ENCODE assay signal across 12 mouse cellular contexts in genomic region chr10:87126186-87126824, GRCm38 (mm10).
A peak's percentile ranks its signal among the peaks of the same experiment; 100 is the strongest.
DNase-seq lines count a peak whose midpoint lies in the region; ATAC-seq and TF ChIP-seq lines count a peak whose summit lies in the region.
"Had no signal": no experiment of that assay in that cellular context is flagged by ENCODE, and none has a peak within 500 bp of the region (broad histone marks: within the 10 kb centered on the region; RNA-seq: fewer than 3 reads in every experiment).

No protein-coding gene starts in this region.

- H3K9ac ChIP-seq in hindbrain, postnatal 0 days (replicated peaks; ENCODE audit: low read length): no peak overlapping the region
- no peak overlapping the region for H3K9ac ChIP-seq in hindbrain, embryonic 12.5 days
- H3K9ac ChIP-seq in midbrain, postnatal 0 days (replicated peaks; ENCODE audit: low read length, poor library complexity, severe bottlenecking): no peak overlapping the region
- H3K9ac ChIP-seq: embryonic facial prominence, embryonic 12.5 days; heart, embryonic 13.5 days had no signal

- 83% methylated on average over 12 of the region's 12 CpGs for WGBS in hindbrain, postnatal 0 days
- 87% methylated on average over 12 of the region's 12 CpGs for WGBS in hindbrain, embryonic 12.5 days
- WGBS in midbrain, postnatal 0 days: 87% methylated on average over 12 of the region's 12 CpGs
- 81% methylated on average over 12 of the region's 12 CpGs for WGBS in midbrain, embryonic 10.5 days

- H3K27ac ChIP-seq in hindbrain, postnatal 0 days: no peak overlapping the region
- H3K27ac ChIP-seq in hindbrain, embryonic 12.5 days: no peak overlapping the region
- no peak overlapping the region for H3K27ac ChIP-seq in midbrain, postnatal 0 days (ENCODE audit: low read depth, low read length)
- no peak overlapping the region for H3K27ac ChIP-seq in midbrain, embryonic 10.5 days (replicated peaks)
- H3K27ac ChIP-seq: embryonic facial prominence, embryonic 12.5 days; heart, embryonic 13.5 days had no signal

- H3K4me3 ChIP-seq in hindbrain, postnatal 0 days (ENCODE audit: low read length): no peak overlapping the region
- no peak overlapping the region for H3K4me3 ChIP-seq in hindbrain, embryonic 12.5 days
- no peak overlapping the region for H3K4me3 ChIP-seq in midbrain, postnatal 0 days (ENCODE audit: low read depth, low read length)
- H3K4me3 ChIP-seq in midbrain, embryonic 10.5 days: no peak overlapping the region
- H3K4me3 ChIP-seq: embryonic facial prominence, embryonic 12.5 days; heart, embryonic 13.5 days; myocyte had no signal

- H3K27me3 ChIP-seq in hindbrain, postnatal 0 days (ENCODE audit: insufficient read depth, low read length): no peaks in the 10 kb centered on the region
- H3K27me3 ChIP-seq in hindbrain, embryonic 12.5 days: no peaks in the 10 kb centered on the region
- H3K27me3 ChIP-seq in midbrain, postnatal 0 days (ENCODE audit: insufficient read depth, low read length): no peaks in the 10 kb centered on the region
- peaks cover 8% of the 10 kb centered on the region; the same call in 1 of the 2 replicates for H3K27me3 ChIP-seq in midbrain, embryonic 10.5 days (ENCODE audit: low read depth, poor library complexity, severe bottlenecking)
- H3K27me3 ChIP-seq: embryonic facial prominence, embryonic 12.5 days; heart, embryonic 13.5 days had no signal

- peak; percentile 56 for TF ChIP-seq CTCF in hindbrain, postnatal 0 days (IDR thresholded peaks at IDR 0.05; ENCODE audit: low read depth)
- TF ChIP-seq CTCF in midbrain, postnatal 0 days (IDR thresholded peaks at IDR 0.05): peak; percentile 61

- no peaks in the 10 kb centered on the region for H3K36me3 ChIP-seq in hindbrain, postnatal 0 days (ENCODE audit: insufficient read depth, low read length)
- no peaks in the 10 kb centered on the region for H3K36me3 ChIP-seq in hindbrain, embryonic 12.5 days
- no peaks in the 10 kb centered on the region for H3K36me3 ChIP-seq in midbrain, postnatal 0 days (ENCODE audit: insufficient read depth, low read length)
- H3K36me3 ChIP-seq in midbrain, embryonic 10.5 days: no peaks in the 10 kb centered on the region
- H3K36me3 ChIP-seq: embryonic facial prominence, embryonic 12.5 days; heart, embryonic 13.5 days had no signal

- no peak for ATAC-seq in hindbrain, postnatal 0 days
- ATAC-seq in hindbrain, embryonic 12.5 days (ENCODE audit: low FRiP score): no peak
- no peak for ATAC-seq in midbrain, postnatal 0 days (ENCODE audit: low FRiP score)
- ATAC-seq: intestine, embryonic 16.5 days had no signal

- no peak for DNase-seq in hindbrain, postnatal 0 days (ENCODE audit: low spot score)
- DNase-seq in midbrain, postnatal 0 days (ENCODE audit: low spot score): no peak
- no peak for DNase-seq in midbrain, embryonic 10.5 days (ENCODE audit: low spot score)
- DNase-seq in R1 (ENCODE audit: low read depth, low spot score): peak; percentile 52
- peak; percentile 36 for DNase-seq in thymus, postnatal 14 days
- DNase-seq in retina, postnatal 1 day: no peak
- DNase-seq in heart, adult 11 months: no peak

- H3K4me1 ChIP-seq in hindbrain, postnatal 0 days (ENCODE audit: insufficient read depth, low read length): no peaks in the 10 kb centered on the region
- H3K4me1 ChIP-seq in hindbrain, embryonic 12.5 days: no peaks in the 10 kb centered on the region
- no peaks in the 10 kb centered on the region for H3K4me1 ChIP-seq in midbrain, postnatal 0 days (ENCODE audit: insufficient read depth, low read length)
- H3K4me1 ChIP-seq in midbrain, embryonic 10.5 days: peaks cover 8% of the 10 kb centered on the region
- H3K4me1 ChIP-seq: embryonic facial prominence, embryonic 12.5 days; heart, embryonic 13.5 days had no signal

- no peak overlapping the region for H3K4me2 ChIP-seq in hindbrain, postnatal 0 days (ENCODE audit: low read depth, low read length)
- H3K4me2 ChIP-seq in hindbrain, embryonic 12.5 days (replicated peaks): no peak overlapping the region
- H3K4me2 ChIP-seq in midbrain, postnatal 0 days (ENCODE audit: low read depth, low read length, poor library complexity, severe bottlenecking): no peak overlapping the region
- H3K4me2 ChIP-seq: embryonic facial prominence, embryonic 12.5 days; heart, embryonic 13.5 days had no signal

- no peaks in the 10 kb centered on the region for H3K9me3 ChIP-seq in hindbrain, postnatal 0 days (ENCODE audit: low read length)
- H3K9me3 ChIP-seq in hindbrain, embryonic 12.5 days (replicated peaks): no peaks in the 10 kb centered on the region
- H3K9me3 ChIP-seq in midbrain, postnatal 0 days (ENCODE audit: low read length): no peaks in the 10 kb centered on the region
- no peaks in the 10 kb centered on the region for H3K9me3 ChIP-seq in midbrain, embryonic 10.5 days (replicated peaks)
- H3K9me3 ChIP-seq: embryonic facial prominence, embryonic 12.5 days; heart, embryonic 13.5 days had no signal

Comparison
In these comparisons a context has a peak if more than half of its experiments do, and no peak if none do; other contexts are left out.
1. DNase-seq: peak in R1 (single experiment) and thymus, postnatal 14 days (single experiment); none in hindbrain, postnatal 0 days (single experiment), midbrain, postnatal 0 days (single experiment), midbrain, embryonic 10.5 days (single experiment), retina, postnatal 1 day (single experiment) and heart, adult 11 months (single experiment).